Mouse (Mus musculus) urinary bladder, postnatal 25 days (tissue): ENCODE data around the gene Adam6b.
"Not testable (repeated sequence)": the region's sequence is repeated elsewhere in the genome, so short reads cannot be mapped to it uniquely, and the experiment has no call there.

Source experiments
- DNase-seq: peaks from one replicate; pipeline ENCODE4 v3.0.0; 2022; ENCODE audit warnings: low spot score

The Adam6b gene

DNA sequence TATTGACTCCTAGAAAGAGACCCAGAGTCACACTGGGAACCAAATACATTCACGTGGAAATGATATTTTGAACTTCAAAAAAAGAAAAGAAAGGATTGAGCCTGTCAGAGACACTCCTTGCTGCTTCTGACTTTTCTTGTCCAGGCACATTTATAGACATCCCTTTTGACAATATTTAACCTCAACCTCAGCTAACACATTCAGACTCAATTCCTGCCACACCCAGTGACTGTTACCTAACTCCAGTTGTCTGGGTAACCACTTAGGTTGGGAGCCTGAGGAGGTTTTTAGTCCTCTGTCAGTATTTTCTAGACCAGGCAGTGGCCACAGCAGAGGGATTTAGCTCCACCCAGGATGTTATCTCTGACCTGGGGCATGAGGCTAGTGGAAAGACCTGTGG, at the start of gene Adam6b:
Gene Adam6b (plus strand): TSS at position 301 of the 400 bp plus-strand sequence.
- DNase-seq, result not testable (repeated sequence)

DNA sequence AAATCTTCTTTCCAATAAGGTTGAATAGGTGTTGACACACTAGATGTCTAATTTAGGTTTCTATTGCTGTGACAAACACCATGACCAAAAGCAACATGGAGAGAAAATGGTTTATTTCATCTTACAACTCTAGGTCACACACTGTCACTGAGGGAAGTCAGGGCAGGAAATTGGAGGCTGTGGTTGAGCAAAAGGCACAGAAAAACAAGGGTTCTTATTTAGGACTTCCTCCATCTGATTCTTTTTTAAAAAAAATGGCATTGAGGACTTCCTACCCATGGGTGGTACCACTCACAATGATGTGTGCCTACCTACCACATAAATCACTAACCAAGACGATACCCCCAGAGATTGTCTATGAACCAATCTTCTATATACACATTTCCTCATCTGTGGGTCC, 43.2 kb upstream of the Adam6b start:
- no peak for DNase-seq

DNA sequence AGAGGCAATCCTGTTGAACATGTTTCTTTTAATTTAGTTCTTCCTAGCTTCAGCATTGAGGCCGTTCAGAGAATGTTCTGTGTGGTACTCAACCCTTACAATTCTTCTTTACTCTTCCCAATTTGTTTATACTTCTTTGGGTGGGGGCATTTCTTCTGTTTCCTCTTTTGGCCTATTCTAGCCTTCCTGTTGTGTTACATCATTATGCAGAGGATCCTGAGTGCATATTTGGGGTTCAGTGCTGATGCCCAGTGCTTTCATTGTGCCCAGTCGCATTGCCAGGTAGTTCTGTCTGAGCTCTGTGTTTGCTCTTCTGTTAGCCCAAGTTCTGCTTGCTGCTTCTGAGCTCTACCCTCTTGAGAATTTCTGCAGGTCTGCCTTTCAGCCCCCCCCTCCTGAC, 13.1 kb upstream of the Adam6b start:
- no peak for DNase-seq

DNA sequence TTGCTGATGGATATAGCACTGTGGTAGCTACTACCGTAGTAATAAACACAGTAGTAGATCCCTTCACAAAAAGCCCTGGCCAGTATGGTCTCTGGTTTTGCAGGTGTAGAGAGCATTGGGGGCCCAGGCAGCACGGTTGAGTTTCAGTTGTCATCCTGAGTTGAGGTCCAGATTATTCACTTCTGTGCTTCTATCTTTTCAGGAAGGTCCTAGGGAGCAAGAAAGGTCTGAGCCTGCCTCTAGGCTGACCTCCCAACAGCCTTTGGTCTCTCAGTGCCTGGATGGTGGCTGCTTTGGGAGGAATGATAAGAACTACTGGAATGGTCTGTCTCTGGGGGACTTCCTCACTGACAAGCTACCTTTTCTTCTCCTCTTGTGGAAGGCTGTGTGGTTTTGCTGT, 7.2 kb upstream of the Adam6b start:
- DNase-seq, result no peak

DNA sequence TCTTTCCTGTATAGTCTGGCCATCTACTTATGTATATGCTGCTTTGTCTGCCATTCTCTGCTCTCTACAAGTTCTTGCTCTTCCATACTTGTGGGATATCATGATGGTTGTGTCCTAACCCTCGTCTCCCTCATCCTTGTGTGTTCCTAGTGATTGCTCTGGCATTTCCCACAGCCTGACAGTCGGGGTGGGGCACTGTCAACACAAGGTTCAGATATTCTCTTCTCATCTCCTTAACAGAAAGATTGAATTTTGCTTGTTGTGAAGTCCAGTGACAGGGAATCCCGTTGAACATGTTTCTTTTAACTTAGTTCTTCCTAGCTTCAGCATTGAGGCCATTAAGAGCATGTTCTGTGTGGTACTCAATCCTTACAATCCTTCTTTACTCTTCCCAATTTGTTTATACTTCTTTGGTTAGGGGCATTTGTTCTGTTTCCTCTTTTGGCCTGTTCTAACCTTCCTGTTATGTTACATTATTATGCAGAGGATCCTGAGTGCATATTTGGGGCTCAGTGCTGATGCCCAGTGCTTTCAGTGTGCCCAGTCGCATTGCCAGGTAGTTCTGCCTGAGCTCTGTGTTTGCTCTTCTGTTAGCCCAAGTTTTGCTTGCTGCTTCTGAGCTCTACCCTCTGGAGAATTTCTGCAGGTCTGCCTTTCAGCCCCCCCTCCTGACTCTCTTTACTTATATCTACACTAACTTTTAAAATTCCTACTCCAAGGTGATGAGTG, 6.5 kb upstream of the Adam6b start:
- no peak for DNase-seq

DNA sequence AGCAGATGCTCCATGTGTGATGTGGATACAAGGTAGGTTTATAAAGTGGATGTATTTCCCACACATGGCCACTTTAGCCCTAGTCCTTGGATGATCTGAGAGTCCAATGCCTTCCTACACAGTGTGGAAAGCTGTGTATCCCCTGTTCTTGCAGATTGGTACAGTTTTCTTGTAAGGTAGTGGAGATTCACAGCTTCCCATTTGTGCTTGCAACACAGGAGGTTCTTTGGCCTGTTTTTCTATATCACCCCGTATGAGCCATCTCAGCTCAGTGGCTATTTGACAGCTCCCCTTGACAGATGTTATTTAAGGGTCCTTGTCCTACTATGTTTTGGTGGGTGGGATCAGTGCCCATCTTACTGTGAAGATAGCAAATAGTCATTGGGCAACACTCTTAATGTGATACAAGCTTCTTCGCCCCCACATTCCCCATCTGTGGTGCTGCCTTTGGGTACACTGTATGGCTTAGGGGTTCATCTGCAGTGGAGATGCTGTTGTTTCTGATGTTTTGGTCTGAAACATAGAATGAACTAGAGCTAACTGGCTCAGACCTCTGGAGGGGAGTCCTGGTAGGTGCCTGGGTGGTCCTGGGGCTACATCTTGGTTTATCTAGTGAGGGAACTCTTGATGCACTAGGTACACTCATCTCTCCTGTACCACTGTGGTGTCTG, 5.7 kb upstream of the Adam6b start:
- no peak for DNase-seq

DNA sequence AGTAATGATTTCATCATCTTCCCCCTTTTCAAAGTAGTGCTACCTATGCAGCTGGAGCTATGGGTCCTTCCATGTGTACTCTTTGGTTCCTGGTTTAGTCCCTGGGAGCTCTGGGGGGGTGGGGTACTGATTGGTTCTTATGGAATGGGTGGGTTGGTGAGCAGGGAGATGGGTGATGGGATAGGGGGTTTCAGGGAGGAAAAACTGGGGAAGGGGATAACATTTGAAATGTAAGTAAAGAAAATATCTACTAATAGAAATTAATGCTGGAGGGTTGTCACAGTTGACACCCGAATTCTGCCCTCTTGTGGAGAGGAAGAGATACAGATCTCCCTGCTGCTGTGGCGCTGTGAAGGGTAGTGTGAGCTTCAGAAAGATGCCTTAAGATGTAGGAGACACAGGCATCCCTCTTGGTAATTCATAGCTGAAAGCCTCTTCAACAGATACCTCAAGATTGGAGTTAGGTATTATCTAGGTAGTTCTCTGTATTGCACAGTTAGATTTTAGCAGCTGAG, 4.3 kb upstream of the Adam6b start:
- no peak for DNase-seq

DNA sequence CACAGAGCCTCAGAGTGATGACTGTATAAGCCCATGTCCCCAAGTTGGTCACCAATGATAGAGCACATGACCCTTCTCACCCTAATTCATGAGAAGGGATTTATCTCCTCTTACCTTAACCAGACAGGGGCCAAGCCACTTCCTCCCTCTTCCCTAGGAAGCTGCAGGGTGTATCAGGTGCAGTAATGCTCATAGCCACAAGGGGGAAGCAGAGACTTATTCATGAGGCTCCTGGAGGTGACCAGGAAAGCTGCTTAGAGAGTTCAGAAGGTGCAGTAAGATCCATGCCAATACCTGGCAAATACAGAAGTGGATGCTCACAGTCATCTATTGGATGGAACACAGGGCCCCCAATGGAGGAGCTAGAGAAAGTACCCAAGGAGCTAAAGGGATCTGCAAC, 1.6 kb upstream of the Adam6b start:
- DNase-seq, result peak; percentile 46

DNA sequence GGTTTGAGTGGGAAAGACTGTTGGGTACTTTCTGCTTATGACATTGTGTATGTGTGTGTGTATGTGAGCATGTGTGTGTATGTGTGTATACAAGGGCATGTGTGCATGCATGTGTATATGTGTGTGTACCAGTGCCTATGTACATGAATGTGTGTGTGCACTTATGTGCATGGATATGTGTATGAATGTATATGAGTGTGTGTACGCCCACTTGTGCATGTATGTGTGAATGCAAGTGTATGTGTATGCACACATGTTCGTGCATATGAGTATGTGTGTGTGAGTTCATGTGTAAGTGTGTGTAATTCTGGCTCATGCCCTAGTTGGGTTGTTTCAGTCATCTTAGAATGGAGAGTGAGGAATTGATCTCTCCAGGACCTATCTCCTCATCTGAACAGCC, 36.6 kb downstream of the Adam6b start:
- no peak for DNase-seq
